Mouse (Mus musculus) brain, embryonic 14.5 days (tissue): Measurements from ENCODE around the gene Mgat4a.

Source experiments
- CTCF ChIP-seq: fragments of 200-500 bp; IDR thresholded peaks from 2 replicates; pipeline ENCODE4 v1.5.1; 2012; ENCODE audit warnings: inconsistent platforms, mild to moderate bottlenecking, moderate library complexity, borderline replicate concordance; ENCODE audit not compliant: insufficient read depth, insufficient read length; ENCODE audit errors: extremely low read depth
- POLR2A ChIP-seq: fragments of 200-500 bp; IDR thresholded peaks from 2 replicates; pipeline ENCODE4 v1.6.1; 2012; ENCODE audit warnings: mild to moderate bottlenecking, inconsistent platforms, borderline replicate concordance; ENCODE audit not compliant: poor library complexity, insufficient read depth, insufficient read length, severe bottlenecking; ENCODE audit errors: extremely low read depth

GRCm38 (mm10) chr1:37583167-37583566 is 42.4 kb upstream of the Mgat4a start:
- no peak for TF ChIP-seq POLR2A
- no peak for TF ChIP-seq CTCF
